Mouse (Mus musculus) intestine, embryonic 16.5 days (tissue): ENCODE data around the gene Itprid2. TPM values are rescaled to one million over a fixed set of nuclear protein-coding genes. Genes with fewer than 3 reads are reported as not detected.
A peak's percentile ranks its signal among the peaks of the same experiment; 100 is the strongest.

Source experiments
- ATAC-seq: fragments of 200-750 bp; cut with Nextera tagmentation; 2 replicates; pipeline ENCODE4 v1.8.0; 2017; ENCODE audit warnings: moderate TSS enrichment, moderate library complexity
- H3K27ac ChIP-seq: fragments of 300-500 bp; sonication (generic); 2 replicates; pipeline ENCODE4 v1.5.1; 2014; ENCODE audit warnings: mild to moderate bottlenecking, low read length
- H3K27me3 ChIP-seq: fragments of 300-500 bp; sonication (generic); replicated peaks from 2 replicates; pipeline ENCODE4 v1.6.1; 2014; ENCODE audit warnings: low read length, control low read depth, mixed read lengths; ENCODE audit not compliant: control insufficient read depth, insufficient read depth
- H3K36me3 ChIP-seq: fragments of 300-500 bp; sonication (generic); 2 replicates; pipeline ENCODE4 v1.6.1; 2014; ENCODE audit warnings: low read length, control low read depth; ENCODE audit not compliant: control insufficient read depth, insufficient read depth
- H3K4me1 ChIP-seq: fragments of 300-500 bp; sonication (generic); 2 replicates; pipeline ENCODE4 v1.6.1; 2014; ENCODE audit warnings: low read length, control low read depth, mixed read lengths; ENCODE audit not compliant: control insufficient read depth, insufficient read depth
- H3K4me2 ChIP-seq: fragments of 300-500 bp; sonication (generic); 2 replicates; pipeline ENCODE4 v1.6.1; 2014; ENCODE audit warnings: low read depth, low read length, control low read depth
- H3K4me3 ChIP-seq: fragments of 300-500 bp; sonication (generic); 2 replicates; pipeline ENCODE4 v1.5.1; 2014; ENCODE audit warnings: mild to moderate bottlenecking, low read length
- H3K9ac ChIP-seq: fragments of 300-500 bp; sonication (generic); 2 replicates; pipeline ENCODE4 v1.6.1; 2014; ENCODE audit warnings: low read depth, low read length
- H3K9me3 ChIP-seq: fragments of 300-500 bp; sonication (generic); 2 replicates; pipeline ENCODE4 v1.6.1; 2016; ENCODE audit warnings: low read length, control low read depth; ENCODE audit not compliant: control insufficient read depth
- WGBS: fragments of 180-500 bp; shearing (Covaris S2); extraction: QIAGEN DNeasy Blood & Tissue Kit; methylation state at CpG from one replicate; pipeline ENCODE4 v1.1.7; 2014; 5-methylcytosine and 5-hydroxymethylcytosine counted together
- polyA plus RNA-seq: library from polyadenylated mRNA; unstranded; fragments of >200 nt; fragmentation: Nextera tagmentation; extraction: Ambion mirVana; gene quantifications from 2 replicates; pipeline ENCODE4 v1.2.1, GENCODE M21; 2015

Gene Itprid2
- polyA plus RNA-seq, 1 experiment from 2014 or later = 15.5 TPM

GRCm38 (mm10) chr2:79657062-79657461 lies 21.9 kb downstream of the Itprid2 start:
- Histone ChIP-seq H3K4me1 (0 out of 2 replicates have a peak, but pooled peaks cover 4% of the 10 kb centered on the region), H3K27ac (no peak overlapping the region), H3K27me3 (no peaks in the 10 kb centered on the region), H3K9me3 (no peaks in the 10 kb centered on the region), H3K36me3 (peaks cover 10% of the 10 kb centered on the region), H3K9ac (no peak overlapping the region), H3K4me3 (no peak overlapping the region), H3K4me2 (no peak overlapping the region)
- no peak for ATAC-seq
- WGBS = 93% methylated on average over 8 of the region's 8 CpGs

DNA sequence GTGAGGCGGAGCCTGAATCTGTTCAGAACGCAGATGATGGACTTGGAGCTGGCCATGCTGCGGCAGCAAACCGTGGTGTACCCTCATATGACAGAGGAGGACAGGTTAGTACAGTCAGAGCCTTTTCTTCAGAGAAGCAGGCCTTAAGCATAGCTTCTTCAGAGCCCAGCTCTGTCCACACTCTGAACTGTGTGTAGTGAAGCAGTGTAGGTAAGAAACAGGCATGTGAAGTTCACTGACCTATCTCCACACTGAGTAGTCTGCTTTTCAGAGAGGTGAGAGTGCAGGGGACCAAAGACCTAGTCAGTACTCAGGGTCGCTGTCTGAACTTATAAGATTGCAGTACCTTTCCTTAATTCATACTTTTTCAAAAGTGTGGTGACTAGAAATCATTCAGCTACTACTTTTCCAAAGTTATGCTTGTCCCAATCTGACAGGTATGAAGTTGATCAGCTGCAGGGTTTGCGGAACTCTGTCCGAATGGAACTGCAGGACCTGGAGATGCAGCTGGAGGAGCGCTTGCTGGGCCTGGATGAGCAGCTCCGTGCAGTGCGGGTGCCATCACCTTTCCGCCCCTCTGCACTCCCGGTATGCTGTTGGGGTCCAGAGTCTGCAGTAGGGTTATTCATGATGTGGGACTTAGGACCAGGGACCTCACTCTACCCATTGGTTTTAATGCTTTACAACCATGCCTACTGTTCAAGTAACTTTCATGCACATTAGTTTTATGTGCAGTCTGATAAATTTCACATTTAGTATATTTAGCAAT lies 25.4 kb downstream of the Itprid2 start:
- H3K4me1 ChIP-seq = 0 out of 2 replicates have a peak, but pooled peaks cover 4% of the 10 kb centered on the region
- no peaks in the 10 kb centered on the region for H3K27me3 ChIP-seq
- WGBS = 88% methylated on average over 12 of the region's 12 CpGs
- peaks cover 13% of the 10 kb centered on the region for H3K36me3 ChIP-seq
- no peaks in the 10 kb centered on the region for H3K9me3 ChIP-seq
- no peak overlapping the region for H3K4me3 ChIP-seq
- H3K27ac ChIP-seq = no peak overlapping the region
- no peak overlapping the region for H3K4me2 ChIP-seq
- no peak for ATAC-seq
- no peak overlapping the region for H3K9ac ChIP-seq

- no peak overlapping the region for H3K9ac ChIP-seq
- H3K27ac ChIP-seq = no peak overlapping the region
- H3K27me3 ChIP-seq = no peaks in the 10 kb centered on the region
- no peak for ATAC-seq
- H3K4me1 ChIP-seq = 0 out of 2 replicates have a peak, but pooled peaks cover 4% of the 10 kb centered on the region
- no peak overlapping the region for H3K4me3 ChIP-seq
- no peak overlapping the region for H3K4me2 ChIP-seq
- H3K36me3 ChIP-seq = peaks cover 13% of the 10 kb centered on the region
- no peaks in the 10 kb centered on the region for H3K9me3 ChIP-seq
- 64% methylated on average over 7 of the region's 7 CpGs for WGBS
Measured at GRCm38 (mm10) chr2:79661486-79662104, 26.4 kb downstream of the Itprid2 start.

DNA sequence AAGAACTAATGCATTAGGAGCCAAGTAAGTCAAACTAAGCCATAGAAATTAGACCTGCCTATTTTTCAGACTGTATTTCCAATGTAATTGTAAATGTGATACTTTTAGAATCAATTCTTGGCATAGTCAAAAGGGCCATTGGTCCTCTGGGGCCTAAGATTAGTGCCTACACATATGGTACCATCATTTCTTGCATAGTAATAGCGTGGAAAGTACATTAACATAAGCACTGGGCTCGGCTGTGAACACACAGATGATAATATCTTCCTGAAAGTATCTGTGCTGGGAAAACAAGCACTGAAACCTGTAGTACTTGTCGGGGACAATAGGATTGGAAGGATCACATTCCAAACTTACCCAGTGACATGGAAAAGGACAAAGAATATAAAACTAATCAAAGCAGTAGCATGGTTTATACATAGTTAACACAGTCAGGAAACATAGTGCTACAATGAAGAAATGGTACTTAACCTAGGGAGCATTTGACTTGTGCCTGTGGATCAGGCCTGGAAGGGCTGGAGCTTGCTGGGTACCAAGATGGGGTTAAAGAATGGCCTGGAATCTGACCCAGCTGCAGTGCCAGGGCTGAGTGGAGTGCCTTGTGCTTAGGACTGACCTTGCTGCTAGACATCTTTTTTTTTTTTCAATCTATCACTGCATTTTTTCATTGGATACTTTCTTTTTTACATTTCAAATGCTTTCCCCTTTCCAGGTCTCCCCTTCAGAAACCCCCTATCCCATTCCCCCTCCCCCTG lies 29.6 kb downstream of the Itprid2 start:
- H3K9ac ChIP-seq = no peak overlapping the region
- no peaks in the 10 kb centered on the region for H3K27me3 ChIP-seq
- H3K27ac ChIP-seq = no peak overlapping the region
- no peaks in the 10 kb centered on the region for H3K9me3 ChIP-seq
- H3K4me3 ChIP-seq = no peak overlapping the region
- H3K4me1 ChIP-seq = no peaks in the 10 kb centered on the region
- ATAC-seq = no peak
- H3K36me3 ChIP-seq = peaks cover 10% of the 10 kb centered on the region
- 76% methylated on average over 3 of the region's 3 CpGs for WGBS
- H3K4me2 ChIP-seq = no peak overlapping the region

GRCm38 (mm10) chr2:79665492-79665891 lies 30.3 kb downstream of the Itprid2 start:
- Histone ChIP-seq H3K4me3 (no peak overlapping the region), H3K36me3 (peaks cover 9% of the 10 kb centered on the region), H3K4me2 (no peak overlapping the region), H3K27ac (no peak overlapping the region), H3K4me1 (no peaks in the 10 kb centered on the region), H3K27me3 (no peaks in the 10 kb centered on the region), H3K9ac (no peak overlapping the region), H3K9me3 (no peaks in the 10 kb centered on the region)
- ATAC-seq = no peak
- 52% methylated on average over 3 of the region's 3 CpGs for WGBS

GRCm38 (mm10) chr2:79675266-79675665 lies 40.1 kb downstream of the Itprid2 start:
- no peaks in the 10 kb centered on the region for H3K9me3 ChIP-seq
- no peak for ATAC-seq
- WGBS = 93% methylated on average over 3 of the region's 3 CpGs

GRCm38 (mm10) chr2:79677663-79678257 lies 42.6 kb downstream of the Itprid2 start:
- WGBS = 48% methylated on average over 1 of the region's 1 CpGs

More at GRCm38 (mm10) chr2:79675266-79675665, 40.1 kb downstream of the Itprid2 start:
- Histone ChIP-seq H3K9ac (no peak overlapping the region), H3K4me2 (no peak overlapping the region), H3K27ac (no peak overlapping the region), H3K4me1 (no peaks in the 10 kb centered on the region), H3K27me3 (no peaks in the 10 kb centered on the region), H3K36me3 (peaks cover 8% of the 10 kb centered on the region; the same call in 1 of the 2 replicates), H3K4me3 (no peak overlapping the region)

DNA sequence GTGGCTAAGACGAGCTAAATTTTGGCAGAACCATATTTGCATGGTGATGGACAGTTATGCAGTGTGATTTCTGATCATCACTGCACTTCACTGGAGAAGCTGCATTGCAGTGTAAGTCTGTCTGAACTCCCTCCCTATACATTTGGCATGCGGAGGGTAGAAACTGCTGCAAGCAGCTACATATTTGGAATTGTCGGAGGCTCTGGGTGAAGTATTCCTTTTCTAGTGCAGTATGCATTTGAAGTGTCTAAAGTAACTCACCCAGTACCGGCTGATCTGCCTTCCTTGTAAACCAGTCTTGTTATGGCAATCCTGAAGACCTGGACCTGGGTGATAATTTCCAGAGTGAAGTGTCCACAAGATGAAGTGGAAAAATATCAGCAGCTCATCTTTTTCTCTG lies 46.5 kb downstream of the Itprid2 start:
- Histone ChIP-seq H3K4me2 (no peak overlapping the region), H3K9me3 (no peaks in the 10 kb centered on the region), H3K36me3 (peaks cover 4% of the 10 kb centered on the region; the same call in 1 of the 2 replicates), H3K27me3 (no peaks in the 10 kb centered on the region), H3K27ac (no peak overlapping the region), H3K4me3 (no peak overlapping the region), H3K9ac (no peak overlapping the region), H3K4me1 (no peaks in the 10 kb centered on the region)
- ATAC-seq = peak; percentile 50
- 56% methylated on average over 4 of the region's 4 CpGs for WGBS

More at GRCm38 (mm10) chr2:79677663-79678257, 42.6 kb downstream of the Itprid2 start:
- Histone ChIP-seq H3K27me3 (no peaks in the 10 kb centered on the region), H3K27ac (no peak overlapping the region), H3K36me3 (peaks cover 4% of the 10 kb centered on the region; the same call in 1 of the 2 replicates), H3K9me3 (no peaks in the 10 kb centered on the region), H3K4me1 (no peaks in the 10 kb centered on the region), H3K4me3 (no peak overlapping the region), H3K9ac (no peak overlapping the region), H3K4me2 (no peak overlapping the region)
- no peak for ATAC-seq

GRCm38 (mm10) chr2:79683258-79683657 lies 48.1 kb downstream of the Itprid2 start:
- H3K36me3 ChIP-seq = peaks cover 4% of the 10 kb centered on the region; the same call in 1 of the 2 replicates
- ATAC-seq = no peak
- no peak overlapping the region for H3K27ac ChIP-seq
- H3K9ac ChIP-seq = no peak overlapping the region
- no peak overlapping the region for H3K4me2 ChIP-seq
- no peaks in the 10 kb centered on the region for H3K9me3 ChIP-seq
- H3K4me1 ChIP-seq = no peaks in the 10 kb centered on the region
- H3K27me3 ChIP-seq = no peaks in the 10 kb centered on the region
- H3K4me3 ChIP-seq = no peak overlapping the region
- WGBS = 92% methylated on average over 4 of the region's 4 CpGs
